Mouse (Mus musculus) forebrain, postnatal 0 days (tissue): ENCODE measurements around the gene Gm16368. TPM values are rescaled to one million over a fixed set of nuclear protein-coding genes. Genes with fewer than 3 reads are reported as not detected.
A peak's percentile ranks its signal among the peaks of the same experiment; 100 is the strongest.
"Not testable (repeated sequence)": the region's sequence is repeated elsewhere in the genome, so short reads cannot be mapped to it uniquely, and the experiment has no call there.

ENCODE experiments used
- ATAC-seq: fragments of 200-750 bp; cut with Nextera tagmentation; 2 replicates; pipeline ENCODE4 v1.8.0; 2017; ENCODE audit warnings: mild to moderate bottlenecking, moderate library complexity
- DNase-seq: peaks from one replicate; pipeline ENCODE4 v3.0.0-alpha.2; 2015
- H3K27ac ChIP-seq: fragments of 300-500 bp; sonication (generic); 2 replicates; pipeline ENCODE4 v1.5.1; 2014; ENCODE audit warnings: low read depth, mild to moderate bottlenecking, antibody characterized with exemption, low read length, moderate library complexity, mixed read lengths
- H3K27me3 ChIP-seq: fragments of 300-500 bp; sonication (generic); 2 replicates; pipeline ENCODE4 v1.6.1; 2014; ENCODE audit warnings: mild to moderate bottlenecking, low read length, mixed read lengths; ENCODE audit not compliant: insufficient read depth
- H3K36me3 ChIP-seq: fragments of 300-500 bp; sonication (generic); 2 replicates; pipeline ENCODE4 v1.6.1; 2014; ENCODE audit warnings: mild to moderate bottlenecking, moderate library complexity; ENCODE audit not compliant: insufficient read depth
- H3K4me1 ChIP-seq: fragments of 300-500 bp; sonication (generic); 2 replicates; pipeline ENCODE4 v1.6.1; 2014; ENCODE audit warnings: antibody characterized with exemption; ENCODE audit not compliant: insufficient read depth
- H3K4me2 ChIP-seq: fragments of 300-500 bp; sonication (generic); 2 replicates; pipeline ENCODE4 v1.6.1; 2014; ENCODE audit warnings: low read depth, mild to moderate bottlenecking, moderate library complexity
- H3K4me3 ChIP-seq: fragments of 300-500 bp; sonication (generic); 2 replicates; pipeline ENCODE4 v1.5.1; 2014; ENCODE audit warnings: low read depth, low read length, mixed read lengths
- H3K9ac ChIP-seq: fragments of 300-500 bp; sonication (generic); 2 replicates; pipeline ENCODE4 v1.6.1; 2014; ENCODE audit warnings: mild to moderate bottlenecking
- H3K9me3 ChIP-seq: fragments of 300-500 bp; sonication (generic); 2 replicates; pipeline ENCODE4 v1.6.1; 2016; ENCODE audit warnings: low read length
- CTCF ChIP-seq: sonication (generic); IDR thresholded peaks from 2 replicates; pipeline ENCODE4 v1.5.1; 2016; ENCODE audit warnings: antibody characterized with exemption, control low read depth, low read depth
- WGBS: fragments of 180-500 bp; shearing (Covaris S2); extraction: QIAGEN DNeasy Blood & Tissue Kit; methylation state at CpG from one replicate; pipeline ENCODE4 v1.1.7; 2014; 5-methylcytosine and 5-hydroxymethylcytosine counted together
- polyA plus RNA-seq: library from polyadenylated mRNA; unstranded; fragments of >200 nt; fragmentation: Nextera tagmentation; extraction: Ambion mirVana; gene quantifications from 2 replicates; pipeline ENCODE4 v1.2.1, GENCODE M21; 2015
- total RNA-seq: library from RNA; depleted of rRNA; stranded (reverse); fragments of >200 nt; gene quantifications from 2 replicates; pipeline ENCODE4 v1.2.3, GENCODE M21; 2014; rRNA removed

The Gm16368 gene
- total RNA-seq (not detected in 2 replicates), polyA plus RNA-seq (not detected in 2 replicates)

DNA sequence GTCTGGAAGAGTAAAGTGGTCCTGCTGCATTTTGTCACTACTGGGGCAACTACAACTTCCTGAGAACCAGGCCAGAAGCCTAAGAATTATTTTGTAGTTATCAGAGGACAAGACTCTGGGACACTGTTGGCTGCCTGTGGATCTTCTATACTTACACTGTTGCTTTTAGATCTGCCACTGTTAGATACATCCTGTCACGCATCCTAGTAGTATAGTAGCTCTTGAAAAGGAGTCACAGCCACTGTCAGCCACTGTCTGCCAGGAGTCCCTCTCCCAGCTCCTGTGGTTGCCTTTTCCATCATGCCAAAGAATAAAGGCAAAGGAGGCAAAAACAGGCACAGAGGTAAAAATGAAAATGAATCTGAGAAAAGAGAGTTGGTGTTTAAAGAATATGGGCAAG, at the start of gene Gm16368:
Gene Gm16368, plus strand, starts transcription at position 301 of the 400 bp plus-strand sequence.
- H3K4me3 ChIP-seq, H3K4me1 ChIP-seq, H3K27ac ChIP-seq, ATAC-seq, H3K36me3 ChIP-seq, H3K9ac ChIP-seq, H3K9me3 ChIP-seq, H3K27me3 ChIP-seq, DNase-seq, H3K4me2 ChIP-seq: not testable (repeated sequence)
- WGBS, result 85% methylated on average over 1 of the region's 1 CpGs

DNA sequence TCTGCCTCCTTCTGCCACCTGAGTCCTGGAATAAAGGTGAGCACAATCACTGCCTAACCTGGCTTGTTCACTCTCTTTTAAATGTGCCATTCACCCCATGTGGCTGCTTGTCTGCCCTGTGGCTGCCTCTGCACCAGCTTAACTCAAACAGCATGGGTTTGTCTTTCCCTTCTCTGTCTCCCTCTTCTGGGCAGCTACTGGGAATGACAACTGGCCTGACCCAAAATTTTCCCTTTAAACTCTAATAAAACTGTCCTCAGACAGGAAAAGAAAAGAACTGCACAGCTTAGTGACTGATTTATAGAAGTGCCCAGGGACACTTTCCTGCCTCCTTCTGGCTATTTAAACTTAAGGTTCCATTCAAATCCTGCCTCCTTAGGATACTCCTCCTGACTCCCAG, 44.4 kb upstream of the Gm16368 start:
- peak; percentile 31; the same call in 1 of the 2 replicates for TF ChIP-seq CTCF
- H3K4me1 ChIP-seq, DNase-seq, H3K9me3 ChIP-seq, H3K36me3 ChIP-seq, H3K27ac ChIP-seq, H3K4me3 ChIP-seq, H3K9ac ChIP-seq, ATAC-seq, H3K4me2 ChIP-seq, H3K27me3 ChIP-seq: not testable (repeated sequence)

DNA sequence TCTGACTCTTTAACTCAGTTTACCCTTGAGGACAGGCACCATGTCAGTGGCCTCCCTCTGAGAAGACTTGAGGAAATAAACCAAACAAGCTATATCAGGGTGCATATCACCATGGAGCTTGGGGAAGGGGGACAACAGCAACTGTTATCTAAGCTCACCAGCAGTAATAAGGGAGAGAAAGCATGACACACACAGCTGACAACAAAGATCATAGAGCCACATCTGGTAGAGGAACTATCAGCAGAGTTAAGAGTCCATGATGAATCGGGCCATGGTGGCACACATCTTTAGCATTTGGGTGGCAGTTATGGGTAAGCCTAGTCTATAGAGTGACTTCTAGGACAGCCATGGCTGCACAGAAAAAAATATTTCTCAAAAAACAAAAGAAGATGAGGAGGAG, 43.8 kb upstream of the Gm16368 start:
- not testable (repeated sequence) for H3K9me3 ChIP-seq, DNase-seq, H3K9ac ChIP-seq, H3K36me3 ChIP-seq, H3K4me1 ChIP-seq, H3K27ac ChIP-seq, H3K4me3 ChIP-seq, ATAC-seq, H3K4me2 ChIP-seq, H3K27me3 ChIP-seq
- 91% methylated on average over 1 of the region's 1 CpGs for WGBS

DNA sequence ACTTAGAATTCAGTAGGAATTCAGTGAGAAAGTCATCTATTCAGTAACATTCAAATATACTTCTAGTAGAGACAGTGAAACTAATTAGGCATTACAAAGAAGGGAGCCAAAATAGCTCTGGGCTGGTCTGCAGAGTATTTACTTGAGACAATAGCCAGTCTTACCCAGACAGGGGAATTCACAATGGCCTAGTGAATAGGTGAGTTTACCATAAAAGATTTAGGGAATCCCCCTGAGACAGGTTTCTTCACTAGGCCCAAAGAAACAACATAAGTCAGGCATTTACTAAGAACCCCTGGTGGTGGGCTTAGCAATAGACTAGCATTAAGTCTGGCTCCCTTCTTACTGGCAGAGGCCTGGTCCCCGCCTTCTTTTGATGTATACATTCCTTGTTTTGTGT, 38.3 kb upstream of the Gm16368 start:
- not testable (repeated sequence) for DNase-seq, H3K4me1 ChIP-seq, H3K9me3 ChIP-seq, ATAC-seq, H3K27ac ChIP-seq, H3K4me3 ChIP-seq, H3K9ac ChIP-seq, H3K36me3 ChIP-seq, H3K27me3 ChIP-seq, H3K4me2 ChIP-seq
- 78% methylated on average over 1 of the region's 1 CpGs for WGBS

Other genes starting within 250 kb of the Gm16368 start
- gene Gm2001, start 241.4 kb upstream of the Gm16368 start, total RNA-seq, result not detected in 2 replicates
- not detected in 2 replicates for gene Gm2001, start 241.4 kb upstream of the Gm16368 start, polyA plus RNA-seq
- not detected in 2 replicates for gene Gm2016, start 209.6 kb upstream of the Gm16368 start, total RNA-seq
- not detected in 2 replicates for gene Gm2016, start 209.6 kb upstream of the Gm16368 start, polyA plus RNA-seq
- not detected in 2 replicates for gene Gm2022, start 188.3 kb upstream of the Gm16368 start, total RNA-seq
- gene Gm2022, start 188.3 kb upstream of the Gm16368 start, polyA plus RNA-seq, result not detected in 2 replicates
- not detected in 2 replicates for gene Gm2035, start 163.8 kb upstream of the Gm16368 start, total RNA-seq
- not detected in 2 replicates for gene Gm2035, start 163.8 kb upstream of the Gm16368 start, polyA plus RNA-seq
- gene Gm2042, start 129.6 kb upstream of the Gm16368 start, total RNA-seq, result not detected in 2 replicates
- gene Gm2042, start 129.6 kb upstream of the Gm16368 start, polyA plus RNA-seq, result not detected in 2 replicates
- gene Gm2075, start 71.8 kb upstream of the Gm16368 start, total RNA-seq, result not detected in 2 replicates
- not detected in 2 replicates for gene Gm2075, start 71.8 kb upstream of the Gm16368 start, polyA plus RNA-seq
- not detected in 2 replicates for gene Gm6803, start 64.9 kb upstream of the Gm16368 start, total RNA-seq
- not detected in 2 replicates for gene Gm6803, start 64.9 kb upstream of the Gm16368 start, polyA plus RNA-seq
- gene Gm2056, start 56.7 kb upstream of the Gm16368 start, total RNA-seq, result not detected in 2 replicates
- not detected in 2 replicates for gene Gm2056, start 56.7 kb upstream of the Gm16368 start, polyA plus RNA-seq
- gene Gm10436, start 98.4 kb downstream of the Gm16368 start, total RNA-seq, result not detected in 2 replicates
- gene Gm10436, start 98.4 kb downstream of the Gm16368 start, polyA plus RNA-seq, result not detected in 2 replicates
- gene Gm8332, start 166.4 kb downstream of the Gm16368 start, total RNA-seq, result not detected in 2 replicates
- not detected in 2 replicates for gene Gm8332, start 166.4 kb downstream of the Gm16368 start, polyA plus RNA-seq
- gene Gm5662, start 190.8 kb downstream of the Gm16368 start, total RNA-seq, result not detected in 2 replicates
- gene Gm5662, start 190.8 kb downstream of the Gm16368 start, polyA plus RNA-seq, result not detected in 2 replicates
- gene Gm5039, start 240.3 kb downstream of the Gm16368 start, total RNA-seq, result not detected in 2 replicates
- gene Gm5039, start 240.3 kb downstream of the Gm16368 start, polyA plus RNA-seq, result not detected in 2 replicates